Mouse (Mus musculus): ENCODE results near the gene Pank1. TPM values are rescaled to one million over a fixed set of nuclear protein-coding genes. Genes with fewer than 3 reads are reported as not detected.

Gene Pank1
- polyA plus RNA-seq, 1 experiment from 2014 or later, result 10.8 TPM

- ATAC-seq (ENCODE audit: insufficient number of reproducible peaks, low FRiP score, low TSS enrichment, low read depth) (no peak), DNase-seq (ENCODE audit: low spot score) (peak; percentile 62)
- Histone ChIP-seq H3K27me3 (ENCODE audit: control insufficient read depth, insufficient read depth, low read length) (no peaks in the 10 kb centered on the region), H3K9me3 (ENCODE audit: control insufficient read depth, low read length) (no peaks in the 10 kb centered on the region), H3K36me3 (ENCODE audit: control insufficient read depth, insufficient read depth, low read length) (no peaks in the 10 kb centered on the region), H3K4me2 (ENCODE audit: low read depth, severe bottlenecking) (no peak overlapping the region), H3K4me1 (ENCODE audit: control insufficient read depth, insufficient read depth, low read length) (no peaks in the 10 kb centered on the region), H3K9ac (ENCODE audit: low read length) (no peak overlapping the region), H3K4me3 (ENCODE audit: low read depth, low read length) (no peak overlapping the region), H3K27ac (replicated peaks; ENCODE audit: low read depth, low read length) (no peak overlapping the region)
- 24% methylated on average over 6 of the region's 6 CpGs for WGBS
These were observed 106.5 kb downstream of the Pank1 start for GRCm38 (mm10) chr19:34772775-34773174.

DNA sequence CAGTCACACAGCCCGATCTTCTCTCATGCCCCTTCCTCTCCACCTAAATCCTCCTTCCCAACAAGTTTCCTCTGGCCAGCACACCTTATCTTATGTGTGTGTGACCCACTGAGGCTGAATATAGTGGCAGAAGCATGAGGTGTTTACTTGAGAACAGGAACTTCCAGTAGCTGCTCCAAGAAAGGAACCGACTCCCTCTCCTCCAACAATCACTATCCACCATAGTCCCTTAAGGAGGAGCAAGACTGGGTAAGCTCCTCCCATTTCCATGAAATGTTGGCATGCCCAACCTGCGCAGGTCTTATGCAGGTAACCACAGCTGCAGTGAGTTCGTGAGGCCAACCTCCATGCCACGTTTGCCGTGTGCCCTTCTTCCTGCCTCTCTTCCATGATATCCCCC, 108.5 kb downstream of the Pank1 start:
- Histone ChIP-seq H3K36me3 (ENCODE audit: control insufficient read depth, insufficient read depth, low read length) (no peaks in the 10 kb centered on the region), H3K27me3 (ENCODE audit: control insufficient read depth, insufficient read depth, low read length) (no peaks in the 10 kb centered on the region), H3K4me3 (ENCODE audit: low read depth, low read length) (no peak overlapping the region), H3K4me2 (ENCODE audit: low read depth, severe bottlenecking) (no peak overlapping the region), H3K9me3 (ENCODE audit: control insufficient read depth, low read length) (no peaks in the 10 kb centered on the region), H3K9ac (ENCODE audit: low read length) (no peak overlapping the region), H3K4me1 (ENCODE audit: control insufficient read depth, insufficient read depth, low read length) (no peaks in the 10 kb centered on the region), H3K27ac (replicated peaks; ENCODE audit: low read depth, low read length) (no peak overlapping the region)
- ATAC-seq (ENCODE audit: insufficient number of reproducible peaks, low FRiP score, low TSS enrichment, low read depth) (no peak), DNase-seq (ENCODE audit: low spot score) (no peak)
- WGBS, result 81% methylated on average over 6 of the region's 6 CpGs

DNA sequence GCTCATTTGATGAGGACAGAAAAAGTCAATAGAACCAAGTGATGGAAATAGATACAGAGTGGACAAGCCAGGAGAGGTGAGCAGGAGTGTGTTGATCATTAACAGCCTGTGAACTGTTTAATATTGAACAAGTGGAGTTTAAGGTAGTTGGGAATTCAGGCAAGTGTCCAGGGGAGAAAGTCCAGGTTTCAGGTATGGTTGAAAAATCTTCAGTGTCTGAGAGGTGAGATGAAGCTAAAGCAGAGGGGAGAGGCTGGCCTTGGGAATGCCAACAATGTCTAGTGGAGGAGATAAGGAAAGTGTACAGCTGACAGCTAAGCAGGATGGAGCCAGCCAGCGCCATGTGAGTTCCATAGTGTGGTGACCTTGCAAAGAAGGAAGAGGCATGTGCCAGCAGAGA, 120.5 kb downstream of the Pank1 start:
- H3K36me3 ChIP-seq (ENCODE audit: control insufficient read depth, insufficient read depth, low read length), result no peaks in the 10 kb centered on the region
- WGBS, result 82% methylated on average over 1 of the region's 1 CpGs
- H3K4me3 ChIP-seq (ENCODE audit: low read depth, low read length), result no peak overlapping the region
- no peak for ATAC-seq (ENCODE audit: insufficient number of reproducible peaks, low FRiP score, low TSS enrichment, low read depth)
- no peaks in the 10 kb centered on the region for H3K27me3 ChIP-seq (ENCODE audit: control insufficient read depth, insufficient read depth, low read length)
- no peak overlapping the region for H3K9ac ChIP-seq (ENCODE audit: low read length)
- DNase-seq (ENCODE audit: low spot score), result no peak
- no peaks in the 10 kb centered on the region for H3K4me1 ChIP-seq (ENCODE audit: control insufficient read depth, insufficient read depth, low read length)
- no peaks in the 10 kb centered on the region for H3K9me3 ChIP-seq (ENCODE audit: control insufficient read depth, low read length)
- no peak overlapping the region for H3K27ac ChIP-seq (replicated peaks; ENCODE audit: low read depth, low read length)
- H3K4me2 ChIP-seq (ENCODE audit: low read depth, severe bottlenecking), result no peak overlapping the region

MicroRNA genes within 50 kb of the gene (microRNA counts, 519-probe panel; counts per million panel counts)
- microRNA mmu-miR-107, result 4,693 counts per million, percentile 76 among the panel's probes with 10 or more counts

Small RNAs within 50 kb of the gene (microRNA-seq; reads per million reads assigned to microRNA genes)
- 1,787 reads per million, percentile 80 among the genes with 10 or more reads in this experiment for gene Mir107

Other genes with a start within 250 kb of the Pank1 start
- 0.07 TPM in 1 of 2 replicates, not detected in the other for gene Ifit1bl2, start 238.7 kb downstream of the Pank1 start, polyA plus RNA-seq (2014; fragmentation: Nextera tagmentation; extraction: Ambion mirVana)
- gene Ifit1, start 238.6 kb downstream of the Pank1 start, polyA plus RNA-seq (2014; fragmentation: Nextera tagmentation; extraction: Ambion mirVana), result 0.14 and 0.35 TPM in 2 replicates
- gene Slc16a12, start 132.2 kb downstream of the Pank1 start, polyA plus RNA-seq (2014; fragmentation: Nextera tagmentation; extraction: Ambion mirVana), result 0.44 and 0.85 TPM in 2 replicates
- gene Kif20b, start 42.9 kb upstream of the Pank1 start, polyA plus RNA-seq (2014; fragmentation: Nextera tagmentation; extraction: Ambion mirVana), result 77.8 and 84.9 TPM in 2 replicates